Mouse (Mus musculus): ENCODE data around the gene P4ha3. TPM values are rescaled to one million over a fixed set of nuclear protein-coding genes. Genes with fewer than 3 reads are reported as not detected.
"Not testable (repeated sequence)": the region's sequence is repeated elsewhere in the genome, so short reads cannot be mapped to it uniquely, and the experiment has no call there.

The P4ha3 gene
- 1 to 10 TPM in 1 of 26 experiments, not detected in 25; 5.2 TPM for total RNA-seq (2018; cell fraction: chromatin; rRNA removed)
- not detected for total RNA-seq (2018; cell fraction: cytosol; rRNA removed)
- total RNA-seq (2018; cell fraction: nucleus; rRNA removed), result 1 to 10 TPM in 1 of 26 experiments, not detected in 25; 1.0 TPM
- polyA plus RNA-seq (2018), result 0.07 TPM in 1 of 3 replicates, not detected in the others

DNA sequence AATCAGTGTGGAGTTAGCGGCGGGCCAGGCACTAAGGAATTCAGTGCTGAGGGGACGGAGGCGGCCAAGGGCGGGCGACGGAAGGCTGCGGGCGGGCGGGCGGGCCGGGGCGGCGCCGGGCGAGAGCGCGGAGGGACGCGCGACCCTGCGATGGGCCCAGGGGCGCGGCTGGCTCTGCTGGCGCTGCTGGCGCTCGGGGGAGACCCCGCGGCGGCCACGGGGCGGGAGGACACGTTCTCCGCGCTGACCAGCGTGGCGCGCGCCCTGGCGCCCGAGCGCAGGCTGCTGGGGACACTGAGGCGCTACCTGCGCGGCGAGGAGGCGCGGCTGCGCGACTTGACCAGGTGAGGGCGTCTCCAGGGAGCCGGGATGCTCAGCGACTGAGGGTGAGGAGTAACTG, at the start of gene P4ha3:
Gene P4ha3, plus strand, starts transcription at position 138 of the 400 bp plus-strand sequence.
- Histone ChIP-seq H3K36me3 (ENCODE audit: inconsistent target) (no peaks in the 10 kb centered on the region), H3K4me3 (ENCODE audit: inconsistent target) (no peak within 1 kb of the TSS), H3K79me2 (ENCODE audit: inconsistent target) (no peaks in the 10 kb centered on the region), H3K27ac (no peak within 1 kb of the TSS)
- WGBS (ENCODE audit: missing documents), result 2% methylated on average over 53 of the region's 53 CpGs

DNA sequence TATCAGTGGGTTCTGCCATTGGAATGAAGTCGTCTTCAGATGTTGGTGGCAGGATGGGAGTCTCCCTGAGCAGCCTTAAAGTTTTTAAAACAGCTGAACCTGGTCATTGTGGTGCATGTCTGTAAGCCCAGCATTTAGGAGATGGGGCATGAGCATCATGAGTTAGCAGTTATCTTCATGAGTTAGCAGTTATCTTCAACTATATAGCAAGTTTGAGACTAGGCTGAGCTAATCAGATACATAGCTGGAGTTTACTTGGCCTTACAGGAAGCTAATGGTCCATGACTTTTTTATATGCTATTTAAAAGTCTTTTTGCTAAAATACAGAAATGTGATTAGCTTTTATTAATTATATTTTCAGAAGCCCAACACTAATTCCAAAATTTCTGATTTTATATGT, 47.0 kb upstream of the P4ha3 start:
- peaks cover 14% of the 10 kb centered on the region; the same call in 1 of the 2 replicates for H3K79me2 ChIP-seq (ENCODE audit: inconsistent target)
- H3K27ac ChIP-seq, result no peak overlapping the region
- H3K36me3 ChIP-seq (ENCODE audit: inconsistent target), result no peaks in the 10 kb centered on the region
- no peak overlapping the region for H3K4me3 ChIP-seq (ENCODE audit: inconsistent target)
- 100% methylated on average over 1 of the region's 1 CpGs for WGBS (ENCODE audit: missing documents)

DNA sequence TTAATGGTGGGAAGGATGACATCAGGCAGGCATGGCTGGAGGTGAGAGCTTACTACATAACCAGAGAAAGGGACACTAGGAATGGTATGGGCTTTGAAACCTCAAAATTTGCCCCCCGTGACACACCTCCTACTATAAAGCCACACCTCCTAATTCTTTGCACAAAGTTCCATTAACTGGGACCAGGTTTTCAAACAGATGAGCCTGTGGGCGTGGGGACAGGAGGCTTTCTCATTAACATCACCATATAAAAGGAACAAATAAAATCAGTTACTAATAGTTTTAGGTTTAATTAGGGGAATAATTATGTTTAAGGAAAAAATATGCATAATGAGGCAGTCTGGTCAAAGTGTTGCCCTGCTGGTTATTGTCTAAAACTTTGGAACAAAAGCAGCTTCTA, 44.7 kb upstream of the P4ha3 start:
- Histone ChIP-seq H3K36me3 (ENCODE audit: inconsistent target) (no peaks in the 10 kb centered on the region), H3K79me2 (ENCODE audit: inconsistent target) (peaks cover 8% of the 10 kb centered on the region; the same call in 1 of the 2 replicates), H3K4me3 (ENCODE audit: inconsistent target) (no peak overlapping the region), H3K27ac (no peak overlapping the region)
- WGBS (ENCODE audit: missing documents), result 95% methylated on average over 2 of the region's 2 CpGs

DNA sequence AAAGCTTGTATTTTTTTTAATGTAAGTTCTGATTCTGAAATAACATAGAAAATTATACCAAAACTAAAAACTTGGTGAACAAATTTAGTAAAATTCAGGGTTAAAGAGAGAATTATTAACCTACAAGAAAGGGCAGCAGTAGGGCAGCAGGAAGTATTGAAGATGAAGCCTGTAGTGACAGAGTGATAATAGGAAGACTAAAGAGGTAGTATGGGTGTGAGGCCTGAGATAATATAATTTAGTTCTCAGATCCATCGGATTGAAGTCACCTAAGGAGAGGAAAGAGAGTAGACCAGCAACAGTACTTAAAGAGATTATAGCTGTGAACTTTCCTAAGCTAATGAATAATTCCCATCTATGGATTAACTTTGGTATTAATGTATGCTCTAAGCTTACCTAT, 42.3 kb upstream of the P4ha3 start:
- Histone ChIP-seq H3K27ac (peak overlapping the region; percentile 69), H3K79me2 (ENCODE audit: inconsistent target) (no peaks in the 10 kb centered on the region; the same call in 1 of the 2 replicates), H3K4me3 (ENCODE audit: inconsistent target) (no peak overlapping the region), H3K36me3 (ENCODE audit: inconsistent target) (no peaks in the 10 kb centered on the region)
- 67% methylated on average over 1 of the region's 1 CpGs for WGBS (ENCODE audit: missing documents)

DNA sequence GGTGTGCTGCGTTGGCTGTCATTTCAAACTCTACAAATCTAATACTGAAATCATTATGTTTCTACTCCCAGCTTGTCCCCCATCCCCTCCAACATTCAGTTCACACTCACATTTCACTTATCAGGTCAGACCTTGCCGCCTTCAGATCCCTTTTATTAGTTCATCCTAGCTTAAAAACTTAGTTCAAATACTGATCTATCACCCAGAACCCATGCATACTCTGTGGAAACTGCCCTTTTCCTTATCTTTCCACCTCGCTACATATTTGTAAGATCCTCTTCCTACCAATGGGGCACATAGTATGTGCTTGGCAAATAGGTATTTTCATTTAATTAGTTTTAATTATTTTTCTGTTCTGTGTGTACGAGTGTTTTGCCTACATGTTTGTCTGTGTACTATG, 41.1 kb upstream of the P4ha3 start:
- H3K36me3 ChIP-seq (ENCODE audit: inconsistent target), result no peaks in the 10 kb centered on the region
- H3K4me3 ChIP-seq (ENCODE audit: inconsistent target), result no peak overlapping the region
- no peak overlapping the region for H3K27ac ChIP-seq
- 98% methylated on average over 4 of the region's 4 CpGs for WGBS (ENCODE audit: missing documents)
- no peaks in the 10 kb centered on the region; the same call in 1 of the 2 replicates for H3K79me2 ChIP-seq (ENCODE audit: inconsistent target)

DNA sequence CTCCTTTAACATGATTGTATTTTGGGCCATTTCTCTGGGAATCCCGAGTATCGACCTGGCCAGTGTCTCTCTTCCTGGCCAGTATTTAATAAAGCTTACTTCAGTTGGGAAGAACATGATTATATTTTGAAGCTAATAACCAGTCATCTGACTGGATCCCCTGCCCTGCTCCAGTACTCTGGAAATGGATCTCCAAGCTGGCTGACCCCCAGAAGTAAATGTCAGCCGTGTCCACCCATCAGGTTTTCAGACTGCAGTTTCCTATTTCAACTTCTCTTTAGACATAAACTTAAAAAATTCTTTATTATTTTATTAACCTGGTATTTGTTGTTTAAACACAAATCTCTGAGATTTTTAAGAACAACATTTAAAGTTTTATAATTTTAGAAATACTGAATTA, 40.1 kb upstream of the P4ha3 start:
- no peaks in the 10 kb centered on the region for H3K36me3 ChIP-seq (ENCODE audit: inconsistent target)
- H3K79me2 ChIP-seq (ENCODE audit: inconsistent target), result no peaks in the 10 kb centered on the region; the same call in 1 of the 2 replicates
- WGBS (ENCODE audit: missing documents), result 97% methylated on average over 3 of the region's 3 CpGs
- no peak overlapping the region for H3K4me3 ChIP-seq (ENCODE audit: inconsistent target)
- H3K27ac ChIP-seq, result no peak overlapping the region

DNA sequence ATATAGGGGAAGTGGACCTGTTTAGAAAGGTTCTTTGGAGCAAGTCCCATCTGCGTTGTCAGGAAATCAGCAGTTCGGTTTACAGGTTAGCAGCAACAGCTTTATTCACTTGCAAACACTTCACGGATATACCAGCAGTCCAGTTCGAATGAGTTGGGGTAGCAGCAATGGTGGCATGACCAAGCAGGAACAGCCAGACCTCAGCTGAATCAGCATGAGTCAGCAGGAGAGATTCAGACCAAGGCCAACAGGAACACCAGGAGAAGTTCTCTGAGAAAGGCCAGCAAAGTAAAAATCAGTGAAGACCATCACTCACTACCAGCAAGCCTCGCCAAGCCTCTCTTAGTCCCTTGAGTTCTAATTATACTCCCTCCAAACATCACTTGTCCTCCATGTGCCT, 34.7 kb upstream of the P4ha3 start:
- no peak overlapping the region for H3K4me3 ChIP-seq (ENCODE audit: inconsistent target)
- peaks cover 10% of the 10 kb centered on the region; the same call in 1 of the 2 replicates for H3K36me3 ChIP-seq (ENCODE audit: inconsistent target)
- no peaks in the 10 kb centered on the region for H3K79me2 ChIP-seq (ENCODE audit: inconsistent target)
- no peak overlapping the region for H3K27ac ChIP-seq
- WGBS (ENCODE audit: missing documents), result 95% methylated on average over 5 of the region's 5 CpGs

DNA sequence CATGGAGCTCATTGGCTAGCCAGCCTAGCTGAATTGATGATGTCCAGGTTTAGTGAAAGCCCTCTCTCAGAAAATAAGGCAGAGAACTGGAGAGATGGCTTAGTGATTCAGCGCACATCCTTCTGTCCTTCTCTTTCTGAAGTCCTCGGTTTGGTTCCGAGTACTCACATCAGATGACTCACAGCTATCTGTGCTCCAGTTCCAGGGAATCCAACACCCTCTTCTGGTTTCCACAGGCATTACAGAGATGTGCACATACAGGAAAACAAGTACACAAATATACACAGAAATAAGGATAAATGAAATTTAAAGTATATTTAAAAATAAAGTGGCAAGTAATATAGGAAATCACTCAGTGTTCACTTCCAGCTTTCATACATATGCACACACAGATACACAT, 23.0 kb upstream of the P4ha3 start:
- no peak overlapping the region for H3K4me3 ChIP-seq (ENCODE audit: inconsistent target)
- H3K36me3 ChIP-seq (ENCODE audit: inconsistent target), result peaks cover 6% of the 10 kb centered on the region; the same call in 1 of the 2 replicates
- no peak overlapping the region for H3K27ac ChIP-seq
- no peaks in the 10 kb centered on the region for H3K79me2 ChIP-seq (ENCODE audit: inconsistent target)
- 93% methylated on average over 3 of the region's 3 CpGs for WGBS (ENCODE audit: missing documents)

DNA sequence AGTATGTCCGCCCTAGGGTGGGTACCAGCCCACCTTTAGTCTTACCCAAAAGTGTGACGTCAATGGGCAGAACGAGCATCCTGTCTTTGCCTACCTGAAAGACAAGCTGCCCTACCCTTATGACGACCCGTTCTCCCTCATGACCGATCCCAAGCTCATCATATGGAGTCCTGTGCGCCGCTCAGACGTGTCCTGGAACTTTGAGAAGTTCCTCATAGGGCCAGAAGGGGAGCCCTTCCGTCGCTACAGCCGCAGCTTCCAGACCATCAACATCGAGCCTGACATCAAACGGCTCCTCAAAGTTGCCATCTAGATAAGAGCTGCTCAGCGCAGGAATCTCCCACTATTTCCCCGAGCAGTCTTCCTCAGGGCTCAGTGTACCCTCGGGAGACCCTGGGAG, 20.4 kb upstream of the P4ha3 start:
- 91% methylated on average over 10 of the region's 17 CpGs for WGBS (ENCODE audit: missing documents)
- H3K36me3 ChIP-seq (ENCODE audit: inconsistent target); H3K4me3 ChIP-seq (ENCODE audit: inconsistent target); H3K79me2 ChIP-seq (ENCODE audit: inconsistent target); H3K27ac ChIP-seq: not testable (repeated sequence)

DNA sequence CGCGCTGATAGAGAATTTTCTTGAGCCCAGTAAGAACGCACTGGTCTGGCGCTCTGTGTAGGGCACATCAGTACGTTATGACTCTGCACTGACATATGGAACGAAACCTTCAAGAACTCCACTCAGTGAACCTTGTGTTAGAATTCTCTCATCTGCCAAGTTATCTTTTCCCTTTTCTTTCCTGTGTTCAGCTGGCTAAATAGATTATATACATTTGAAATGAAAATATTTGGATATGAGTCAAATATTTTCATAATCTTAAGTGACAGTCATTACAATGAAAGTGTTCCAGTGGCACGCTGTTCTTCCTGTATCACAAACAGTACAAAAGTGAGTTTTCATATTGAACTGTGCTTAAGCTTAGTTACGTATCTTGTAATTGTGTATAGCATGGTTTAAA, 13.0 kb upstream of the P4ha3 start:
- Histone ChIP-seq H3K79me2 (ENCODE audit: inconsistent target) (no peaks in the 10 kb centered on the region), H3K36me3 (ENCODE audit: inconsistent target) (no peaks in the 10 kb centered on the region), H3K27ac (no peak overlapping the region), H3K4me3 (ENCODE audit: inconsistent target) (no peak overlapping the region)
- WGBS (ENCODE audit: missing documents), result 95% methylated on average over 8 of the region's 8 CpGs

DNA sequence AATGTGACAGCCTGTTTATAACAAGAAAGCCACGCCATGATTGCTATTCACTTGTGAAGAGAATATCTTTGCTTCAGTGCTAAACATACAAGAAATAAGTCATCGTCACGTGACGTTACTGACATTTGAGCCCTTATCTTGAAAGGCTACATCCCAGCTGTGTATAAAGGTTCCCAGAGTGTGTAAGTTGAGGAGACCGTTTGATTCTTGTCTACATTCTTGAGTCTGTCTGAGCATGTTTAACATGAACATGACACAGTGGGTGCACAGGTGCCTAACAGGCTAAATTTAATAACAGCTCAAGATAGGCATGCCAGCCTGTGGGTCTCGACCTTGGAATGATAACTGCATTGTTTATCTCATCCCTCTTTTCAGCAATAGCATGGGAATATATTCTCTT, 10.8 kb upstream of the P4ha3 start:
- Histone ChIP-seq H3K79me2 (ENCODE audit: inconsistent target) (no peaks in the 10 kb centered on the region), H3K4me3 (ENCODE audit: inconsistent target) (no peak overlapping the region), H3K27ac (no peak overlapping the region), H3K36me3 (ENCODE audit: inconsistent target) (no peaks in the 10 kb centered on the region)
- 95% methylated on average over 6 of the region's 6 CpGs for WGBS (ENCODE audit: missing documents)

DNA sequence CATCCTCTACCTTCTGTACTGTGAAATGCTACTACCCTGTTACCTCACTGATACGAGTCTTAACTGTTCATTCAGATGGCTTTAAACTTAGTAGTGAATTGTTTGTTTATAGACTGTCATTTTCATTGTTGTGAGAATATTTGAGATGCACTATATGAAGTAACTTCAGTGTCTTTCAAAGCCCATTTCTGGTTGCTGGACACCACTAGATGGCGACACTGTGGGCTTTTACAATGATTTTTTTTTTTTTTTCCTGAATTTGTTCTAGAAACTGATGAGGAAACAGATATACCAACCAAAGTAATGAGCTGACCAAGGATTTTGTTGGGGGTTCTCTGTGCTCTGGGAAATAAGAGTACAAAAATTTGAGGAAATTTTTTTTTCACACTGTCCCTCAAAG, 8.9 kb upstream of the P4ha3 start:
- WGBS (ENCODE audit: missing documents), result 67% methylated on average over 2 of the region's 2 CpGs
- H3K79me2 ChIP-seq (ENCODE audit: inconsistent target), result no peaks in the 10 kb centered on the region
- H3K36me3 ChIP-seq (ENCODE audit: inconsistent target), result no peaks in the 10 kb centered on the region

DNA sequence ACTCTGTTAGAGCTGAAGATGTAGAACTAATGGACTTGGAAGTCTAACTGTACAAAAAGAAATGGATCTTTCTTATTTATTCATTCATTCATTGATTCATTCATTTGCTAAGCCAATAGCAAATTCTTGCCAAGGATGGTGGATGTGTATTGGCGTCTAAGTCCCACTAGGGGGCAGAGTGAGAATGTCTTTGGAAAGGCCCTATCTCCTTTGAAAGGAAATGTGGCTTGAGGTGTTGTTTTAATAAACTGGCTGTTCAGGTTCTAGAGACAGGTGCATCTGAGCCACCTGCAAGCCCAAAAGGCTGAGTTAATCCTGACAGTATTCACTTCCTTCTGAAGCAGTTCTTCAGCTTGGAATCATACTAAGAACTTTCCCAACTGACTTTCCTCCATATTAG, 5.5 kb upstream of the P4ha3 start:
- Histone ChIP-seq H3K36me3 (ENCODE audit: inconsistent target) (no peaks in the 10 kb centered on the region), H3K27ac (no peak overlapping the region), H3K4me3 (ENCODE audit: inconsistent target) (no peak overlapping the region), H3K79me2 (ENCODE audit: inconsistent target) (no peaks in the 10 kb centered on the region)
- 0% methylated on average over 1 of the region's 1 CpGs for WGBS (ENCODE audit: missing documents)

More for the DNA sequence above, 8.9 kb upstream of the P4ha3 start:
- Histone ChIP-seq H3K4me3 (ENCODE audit: inconsistent target) (no peak overlapping the region), H3K27ac (no peak overlapping the region)

DNA sequence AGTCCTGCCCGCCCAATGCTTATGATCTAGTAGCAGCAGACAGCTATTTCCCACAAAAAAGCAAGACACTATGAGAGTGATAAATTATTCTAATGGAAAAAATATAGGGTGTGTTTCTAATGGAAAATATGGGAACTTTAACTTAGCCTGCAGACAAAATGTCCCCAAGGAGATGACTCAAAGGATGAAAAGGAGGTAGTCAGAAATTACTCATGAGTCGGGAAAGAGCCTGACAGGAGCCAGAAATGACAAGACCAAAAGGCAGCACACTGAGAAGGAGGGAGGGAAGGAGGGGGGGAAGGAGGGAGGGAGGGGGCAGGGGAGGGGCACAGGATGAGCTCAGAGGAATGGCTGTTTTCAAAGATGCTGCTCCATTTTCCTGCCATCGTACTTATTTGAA, 3.7 kb upstream of the P4ha3 start:
- Histone ChIP-seq H3K79me2 (ENCODE audit: inconsistent target) (no peaks in the 10 kb centered on the region), H3K4me3 (ENCODE audit: inconsistent target) (no peak overlapping the region), H3K27ac (no peak overlapping the region), H3K36me3 (ENCODE audit: inconsistent target) (no peaks in the 10 kb centered on the region)
- whole genome bisulfite sequencing (ENCODE audit: missing documents), result 74% methylated on average over 3 of the region's 3 CpGs

DNA sequence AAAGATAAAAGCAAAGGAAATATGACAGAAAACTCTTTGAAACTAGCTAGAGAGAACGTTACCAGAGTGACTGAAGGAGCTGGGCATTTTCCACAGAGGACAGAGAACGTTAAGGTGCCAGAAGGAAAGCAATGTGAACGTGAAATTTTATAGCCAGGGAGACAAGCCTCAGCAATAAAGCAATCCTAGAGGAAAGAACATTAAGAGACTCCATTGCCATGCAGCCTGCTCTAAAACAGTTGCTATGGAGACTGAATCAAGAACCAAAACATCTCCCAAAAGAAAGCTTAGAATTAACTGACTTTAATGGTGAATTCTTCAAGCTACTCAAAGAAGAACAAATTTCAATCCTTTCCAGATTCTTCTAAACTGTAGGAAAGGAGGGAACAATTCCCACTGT, 2.0 kb upstream of the P4ha3 start:
- WGBS (ENCODE audit: missing documents), result 43% methylated on average over 3 of the region's 3 CpGs
- no peak overlapping the region for H3K4me3 ChIP-seq (ENCODE audit: inconsistent target)
- no peak overlapping the region for H3K27ac ChIP-seq
- no peaks in the 10 kb centered on the region for H3K79me2 ChIP-seq (ENCODE audit: inconsistent target)
- H3K36me3 ChIP-seq (ENCODE audit: inconsistent target), result no peaks in the 10 kb centered on the region

Measured in macrophage (primary cell).